In the genomic region with DNA sequence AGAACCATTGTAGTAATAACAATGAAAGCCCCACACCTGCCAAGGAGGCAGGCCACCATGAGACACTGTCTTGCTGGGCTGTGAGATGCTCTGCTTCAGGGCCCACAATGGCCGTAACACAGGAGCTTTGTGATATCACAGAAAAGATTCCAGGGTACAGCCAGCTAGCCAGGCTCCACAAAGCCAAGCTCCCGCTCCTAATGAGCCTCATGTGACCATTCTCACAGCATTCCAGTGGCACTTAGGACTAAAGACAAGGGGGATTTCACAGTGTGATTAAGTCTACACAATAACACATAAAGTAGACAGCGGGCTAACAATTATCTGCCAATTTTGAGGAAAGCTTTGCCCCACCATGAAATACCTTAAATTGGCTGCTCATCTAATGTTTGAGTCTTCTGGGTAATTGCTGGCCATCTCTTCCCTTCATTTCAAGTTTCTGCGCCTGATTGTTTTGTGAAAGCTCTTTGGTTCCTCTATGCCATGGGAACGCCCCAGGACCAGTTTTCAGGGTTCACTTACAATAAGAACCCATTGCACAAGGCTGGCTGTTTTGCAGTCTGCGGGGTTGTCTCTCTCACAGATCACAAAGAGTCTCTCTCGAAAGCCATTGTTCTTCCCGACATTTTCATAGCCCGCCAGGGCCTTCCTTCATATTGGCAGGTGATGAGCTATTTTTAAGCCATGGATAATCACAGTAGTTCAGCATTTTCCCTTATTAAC, we compare ENCODE assay signal across 14 mouse cellular contexts.
DNase-seq lines count a peak whose midpoint lies in the region; ATAC-seq and TF ChIP-seq lines count a peak whose summit lies in the region.
"Had no signal": no experiment of that assay in that cellular context is flagged by ENCODE, and none has a peak within 500 bp of the region (broad histone marks: within the 10 kb centered on the region; RNA-seq: fewer than 3 reads in every experiment).

No protein-coding gene starts in this region.

- H3K9ac ChIP-seq in forebrain, embryonic 11.5 days (ENCODE audit: low read length): no peak overlapping the region
- no peak overlapping the region for H3K9ac ChIP-seq in hindbrain, embryonic 16.5 days (ENCODE audit: low read depth, low read length)
- H3K9ac ChIP-seq in neural tube, embryonic 13.5 days: no peak overlapping the region
- H3K9ac ChIP-seq in kidney, embryonic 15.5 days: no peak overlapping the region
- H3K9ac ChIP-seq in intestine, embryonic 16.5 days (ENCODE audit: low read depth, low read length): no peak overlapping the region
- H3K9ac ChIP-seq: limb, embryonic 13.5 days had no signal

- H3K27me3 ChIP-seq in forebrain, embryonic 11.5 days (ENCODE audit: control insufficient read depth, insufficient read depth, low read length): no peaks in the 10 kb centered on the region
- H3K27me3 ChIP-seq in hindbrain, embryonic 16.5 days (replicated peaks; ENCODE audit: control insufficient read depth, insufficient read depth, low read length): no peaks in the 10 kb centered on the region
- no peaks in the 10 kb centered on the region for H3K27me3 ChIP-seq in neural tube, embryonic 13.5 days
- no peaks in the 10 kb centered on the region for H3K27me3 ChIP-seq in kidney, embryonic 15.5 days
- no peaks in the 10 kb centered on the region for H3K27me3 ChIP-seq in intestine, embryonic 16.5 days (replicated peaks; ENCODE audit: control insufficient read depth, insufficient read depth, low read length)

- DNase-seq in brain, embryonic 14.5 days (ENCODE audit: low read depth): peak; percentile 94
- DNase-seq in forebrain, embryonic 11.5 days (ENCODE audit: low spot score): peak; percentile 73
- no peak for DNase-seq in lung, postnatal 14 days
- DNase-seq: adrenal gland, postnatal 14 days; cerebellum, postnatal 36 days; right cerebral cortex, adult 18-20 months had no signal

- H3K4me1 ChIP-seq in forebrain, embryonic 11.5 days (replicated peaks; ENCODE audit: control insufficient read depth, insufficient read depth, low read length): no peaks in the 10 kb centered on the region; the same call in 1 of the 2 replicates
- H3K4me1 ChIP-seq in hindbrain, embryonic 16.5 days (ENCODE audit: control insufficient read depth, insufficient read depth, low read depth, low read length): no peaks in the 10 kb centered on the region; the same call in none of the 2 replicates
- H3K4me1 ChIP-seq in neural tube, embryonic 13.5 days (replicated peaks): peaks cover 18% of the 10 kb centered on the region
- H3K4me1 ChIP-seq in kidney, embryonic 15.5 days: peaks cover 16% of the 10 kb centered on the region; the same call in 1 of the 2 replicates
- peaks cover 10% of the 10 kb centered on the region for H3K4me1 ChIP-seq in intestine, embryonic 16.5 days (ENCODE audit: control insufficient read depth, insufficient read depth, low read length)
- H3K4me1 ChIP-seq: limb, embryonic 13.5 days had no signal

- peak overlapping the region; percentile 12; the same call in 1 of the 2 replicates for H3K4me2 ChIP-seq in forebrain, embryonic 11.5 days (ENCODE audit: low read depth, low read length, severe bottlenecking)
- H3K4me2 ChIP-seq in hindbrain, embryonic 16.5 days (ENCODE audit: low read length): no peak overlapping the region
- H3K4me2 ChIP-seq in neural tube, embryonic 13.5 days: no peak overlapping the region
- H3K4me2 ChIP-seq in kidney, embryonic 15.5 days: no peak overlapping the region
- H3K4me2 ChIP-seq in intestine, embryonic 16.5 days (ENCODE audit: low read depth, low read length): no peak overlapping the region
- H3K4me2 ChIP-seq: limb, embryonic 13.5 days had no signal

- TF ChIP-seq CTCF in brain, embryonic 14.5 days (IDR thresholded peaks at IDR 0.05; ENCODE audit: borderline replicate concordance, extremely low read depth, insufficient read depth, insufficient read length): no peak

- no peaks in the 10 kb centered on the region for H3K36me3 ChIP-seq in forebrain, embryonic 11.5 days (ENCODE audit: control insufficient read depth, insufficient read depth, low read length)
- no peaks in the 10 kb centered on the region for H3K36me3 ChIP-seq in hindbrain, embryonic 16.5 days (ENCODE audit: control insufficient read depth, insufficient read depth, low read length)
- H3K36me3 ChIP-seq in neural tube, embryonic 13.5 days: no peaks in the 10 kb centered on the region
- no peaks in the 10 kb centered on the region for H3K36me3 ChIP-seq in kidney, embryonic 15.5 days
- no peaks in the 10 kb centered on the region for H3K36me3 ChIP-seq in intestine, embryonic 16.5 days (ENCODE audit: control insufficient read depth, insufficient read depth, low read length)
- H3K36me3 ChIP-seq: G1E; limb, embryonic 13.5 days had no signal

- no peaks in the 10 kb centered on the region for H3K9me3 ChIP-seq in forebrain, embryonic 11.5 days (ENCODE audit: control insufficient read depth, low read length)
- no peaks in the 10 kb centered on the region for H3K9me3 ChIP-seq in hindbrain, embryonic 16.5 days (ENCODE audit: control insufficient read depth, low read length)
- H3K9me3 ChIP-seq in neural tube, embryonic 13.5 days: no peaks in the 10 kb centered on the region
- H3K9me3 ChIP-seq in kidney, embryonic 15.5 days (replicated peaks): no peaks in the 10 kb centered on the region
- no peaks in the 10 kb centered on the region for H3K9me3 ChIP-seq in intestine, embryonic 16.5 days (ENCODE audit: control insufficient read depth, low read length)
- H3K9me3 ChIP-seq: G1E; limb, embryonic 13.5 days had no signal

- peak overlapping the region; percentile 63; the same call in 1 of the 2 replicates for H3K27ac ChIP-seq in forebrain, embryonic 11.5 days (ENCODE audit: low read depth, low read length)
- no peak overlapping the region for H3K27ac ChIP-seq in hindbrain, embryonic 16.5 days (ENCODE audit: low read depth, low read length)
- H3K27ac ChIP-seq in neural tube, embryonic 13.5 days (replicated peaks): no peak overlapping the region
- H3K27ac ChIP-seq in kidney, embryonic 15.5 days: no peak overlapping the region
- no peak overlapping the region for H3K27ac ChIP-seq in intestine, embryonic 16.5 days (ENCODE audit: low read length)
- H3K27ac ChIP-seq: limb, embryonic 13.5 days; macrophage had no signal

- H3K4me3 ChIP-seq in forebrain, embryonic 11.5 days (ENCODE audit: low read depth, low read length): no peak overlapping the region
- no peak overlapping the region for H3K4me3 ChIP-seq in hindbrain, embryonic 16.5 days (ENCODE audit: low read length)
- no peak overlapping the region for H3K4me3 ChIP-seq in neural tube, embryonic 13.5 days
- no peak overlapping the region for H3K4me3 ChIP-seq in kidney, embryonic 15.5 days (replicated peaks)
- no peak overlapping the region for H3K4me3 ChIP-seq in intestine, embryonic 16.5 days (ENCODE audit: low read length)
- H3K4me3 ChIP-seq: limb, embryonic 13.5 days; myocyte had no signal

- ATAC-seq in forebrain, embryonic 11.5 days (replicated peaks; ENCODE audit: low FRiP score): peak; percentile 92
- ATAC-seq in hindbrain, embryonic 16.5 days: peak; percentile 55
- peak; percentile 71 for ATAC-seq in neural tube, embryonic 13.5 days (ENCODE audit: low read depth)
- ATAC-seq in kidney, embryonic 15.5 days (replicated peaks; ENCODE audit: low FRiP score): no peak
- ATAC-seq in intestine, embryonic 16.5 days: no peak

- WGBS in forebrain, embryonic 11.5 days: 15% methylated on average over 9 of the region's 9 CpGs
- 47% methylated on average over 9 of the region's 9 CpGs for WGBS in hindbrain, embryonic 16.5 days
- 50% methylated on average over 9 of the region's 9 CpGs for WGBS in neural tube, embryonic 13.5 days
- WGBS in kidney, embryonic 15.5 days: 93% methylated on average over 9 of the region's 9 CpGs
- 90% methylated on average over 9 of the region's 9 CpGs for WGBS in intestine, embryonic 16.5 days

- TF ChIP-seq POLR2A in brain, embryonic 14.5 days (IDR thresholded peaks at IDR 0.05; ENCODE audit: borderline replicate concordance, extremely low read depth, insufficient read depth, insufficient read length, poor library complexity, severe bottlenecking): no peak

Comparison
In these comparisons a context has a peak if more than half of its experiments do, and no peak if none do; other contexts are left out.
1. ATAC-seq: peak in forebrain, embryonic 11.5 days (single experiment), hindbrain, embryonic 16.5 days (single experiment) and neural tube, embryonic 13.5 days (single experiment); none in kidney, embryonic 15.5 days (single experiment) and intestine, embryonic 16.5 days (single experiment).